Comparison of ENCODE assay signal across 19 mouse cellular contexts in the genomic region with DNA sequence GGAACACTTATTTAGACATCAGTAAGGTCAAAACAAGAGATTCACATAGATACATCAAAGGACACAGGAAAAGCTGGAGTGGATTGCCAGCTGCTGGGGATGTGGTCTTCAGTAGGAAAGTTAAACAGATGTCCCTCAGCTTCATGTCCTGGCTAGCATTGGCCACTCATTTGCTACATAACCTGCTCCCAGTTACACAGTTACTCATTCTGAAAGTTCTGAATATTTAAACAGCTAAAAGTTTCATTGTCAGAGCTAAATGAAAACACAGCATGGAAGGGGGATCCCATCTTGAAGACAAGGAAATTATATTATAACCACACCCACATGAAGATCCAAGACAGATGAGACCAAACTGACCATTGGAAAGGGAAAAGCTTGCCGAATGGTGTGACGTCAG.
DNase-seq lines count a peak whose midpoint lies in the region; TF ChIP-seq lines count a peak whose summit lies in the region.
"Had no signal": no experiment of that assay in that cellular context is flagged by ENCODE, and none has a peak within 500 bp of the region (broad histone marks: within the 10 kb centered on the region; RNA-seq: fewer than 3 reads in every experiment).

No protein-coding gene starts in this region.

- no peak overlapping the region for H3K4me3 ChIP-seq in heart, embryonic 10.5 days
- H3K4me3 ChIP-seq in CH12.LX (replicated peaks in 1 of 3; ENCODE audit: low read depth in 2 of 3, low read length in 2 of 3, poor library complexity in 1 of 3): no peak overlapping the region
- no peak overlapping the region for H3K4me3 ChIP-seq in olfactory bulb, adult 2 months (ENCODE audit: insufficient read depth, low read depth, low read length)

- no peak overlapping the region for H3K9ac ChIP-seq in CH12.LX (ENCODE audit: insufficient read depth, low read depth)

- H3K79me2 ChIP-seq in CH12.LX (replicated peaks; ENCODE audit: control insufficient read depth, extremely low read depth, insufficient read depth, poor library complexity, severe bottlenecking): no peaks in the 10 kb centered on the region

- H3K27ac ChIP-seq in heart, embryonic 10.5 days: no peak overlapping the region
- no peak overlapping the region for H3K27ac ChIP-seq in CH12.LX (ENCODE audit: insufficient read depth, low read depth)
- H3K27ac ChIP-seq in olfactory bulb, adult 2 months (ENCODE audit: insufficient read depth, low read depth, low read length): 0 out of 2 replicates have a peak overlapping the region, but pooled peaks have one; percentile 13

- no peak for TF ChIP-seq CTCF in CH12.LX (conservative IDR thresholded peaks at IDR 0.05 in 1 of 2, IDR thresholded peaks at IDR 0.05 in 1 of 2; ENCODE audit: low read depth in 2 of 2, low read length in 2 of 2)
- no peak for TF ChIP-seq CTCF in olfactory bulb, adult 2 months (IDR thresholded peaks at IDR 0.05; ENCODE audit: insufficient read depth, low read depth, low read length)

- H3K36me3 ChIP-seq in heart, embryonic 10.5 days: no peaks in the 10 kb centered on the region
- H3K36me3 ChIP-seq in CH12.LX (replicated peaks in 1 of 2; ENCODE audit: control insufficient read depth in 1 of 2, insufficient read depth in 1 of 2, low read length in 1 of 2): no peaks in the 10 kb centered on the region
- H3K36me3 ChIP-seq: G1E had no signal

- H3K4me1 ChIP-seq in heart, embryonic 10.5 days: no peaks in the 10 kb centered on the region
- peaks cover 3 to 7% of the 10 kb centered on the region in 2 experiments; a peak in 2 of 4 replicates for H3K4me1 ChIP-seq in CH12.LX (ENCODE audit: control insufficient read depth in 1 of 2, insufficient read depth in 2 of 2)
- H3K4me1 ChIP-seq in olfactory bulb, adult 2 months (ENCODE audit: control insufficient read depth, insufficient read depth, low read length): peaks cover 16% of the 10 kb centered on the region

- no peak for TF ChIP-seq POLR2A in CH12.LX (IDR thresholded peaks at IDR 0.05; ENCODE audit: low read depth, low read length)
- TF ChIP-seq POLR2A in olfactory bulb, adult 2 months (IDR thresholded peaks at IDR 0.05; ENCODE audit: insufficient read depth, low read depth, low read length): no peak

- peak overlapping the region; percentile 45; the same call in 1 of the 2 replicates for H3K4me2 ChIP-seq in CH12.LX (ENCODE audit: insufficient read depth, low read depth, poor library complexity, severe bottlenecking)

- peak; percentile 62 for TF ChIP-seq EP300 in CH12.LX (IDR thresholded peaks at IDR 0.05; ENCODE audit: low read length)

- in situ Hi-C loops in CH12.LX (cut with MboI; ENCODE audit: low pct_ligation_motif_present, low pct_unique_long_range_greater_than_20kb, low sequenced_read_pairs): loop anchor here (10.0 to 25.0 kb wide), 2 partner anchors 256 to 323 kb away; a partner anchor contains a TSS

- dilution Hi-C loops in CH12.LX (cut with MboI; ENCODE audit: extremely low pct_ligation_motif_present, extremely low pct_unique_long_range_greater_than_20kb, low sequenced_read_pairs): no loop called here

- no peaks in the 10 kb centered on the region for H3K27me3 ChIP-seq in heart, embryonic 10.5 days (ENCODE audit: insufficient read depth, poor library complexity, severe bottlenecking)
- H3K27me3 ChIP-seq in CH12.LX (replicated peaks): no peaks in the 10 kb centered on the region

- no peak for TF ChIP-seq RAD21 in CH12.LX (IDR thresholded peaks at IDR 0.05; ENCODE audit: low read depth, low read length)

- intact Hi-C loops in heart, postnatal 14 days (cut with DNase I): no loop called here
- intact Hi-C loops in left cerebral cortex, postnatal 14 days (cut with DNase I): loop anchor here (5.0 kb wide), 1 partner anchor 78 kb away; no protein-coding TSS in a partner anchor

- no peaks in the 10 kb centered on the region for H3K9me3 ChIP-seq in heart, embryonic 10.5 days
- no peaks in the 10 kb centered on the region for H3K9me3 ChIP-seq in CH12.LX (replicated peaks; ENCODE audit: low read length)
- H3K9me3 ChIP-seq: G1E had no signal

- peak; percentile 29 for DNase-seq in heart, adult 11 months
- no peak for DNase-seq in heart, postnatal 14 days
- DNase-seq in heart, embryonic 10.5 days (ENCODE audit: low spot score): peak; percentile 35
- no peak for DNase-seq in heart, adult 18-20 months
- DNase-seq in CH12.LX (ENCODE audit: extremely low read depth): no peak
- no peak for DNase-seq in left cerebral cortex, adult 8-10 months (ENCODE audit: low spot score in 2 of 2)
- no peak for DNase-seq in left cerebral cortex, postnatal 14 days (ENCODE audit: low spot score in 2 of 2)
- DNase-seq: adrenal gland, adult 2 months; adrenal gland, adult 8-10 months; adrenal gland, postnatal 10 days; adrenal gland, postnatal 14 days; adrenal gland, postnatal 25 days; adrenal gland, postnatal 36 days; B cell, adult 2 months; cerebellum, adult 11 months; cerebellum, adult 11-12 months; cerebellum, adult 18-20 months had no signal

- WGBS in heart, embryonic 10.5 days: 84% methylated on average over 2 of the region's 2 CpGs
- WGBS in olfactory bulb, adult 2 months: 82% methylated on average over 2 of the region's 2 CpGs

TF ChIP-seq in CH12.LX, 34 proteins besides CTCF, POLR2A, EP300 and RAD21:
- no peak for TF ChIP-seq PAX5 (IDR thresholded peaks at IDR 0.05; ENCODE audit: low read length)
- peak; percentile 89 for TF ChIP-seq IRF4 (IDR thresholded peaks at IDR 0.05; ENCODE audit: low read depth, low read length)
- 0 out of 2 replicates have a peak, but pooled peaks have one; percentile 14 for TF ChIP-seq BHLHE40 (IDR thresholded peaks at IDR 0.05; ENCODE audit: low read depth, low read length)
- no peak for TF ChIP-seq NRF1 (IDR thresholded peaks at IDR 0.05; ENCODE audit: low read depth, low read length)
- TF ChIP-seq MAZ (IDR thresholded peaks at IDR 0.05; ENCODE audit: low read depth, low read length): no peak
- TF ChIP-seq MYC (IDR thresholded peaks at IDR 0.05; ENCODE audit: low read depth, low read length): no peak
- TF ChIP-seq CHD2 (IDR thresholded peaks at IDR 0.05; ENCODE audit: low read length): no peak
- no peak for TF ChIP-seq TBP (conservative IDR thresholded peaks at IDR 0.05; ENCODE audit: low read depth, low read length)
- 0 out of 2 replicates have a peak, but pooled peaks have one; percentile 11 for TF ChIP-seq ETS1 (conservative IDR thresholded peaks at IDR 0.05; ENCODE audit: low read depth, low read length)
- TF ChIP-seq ZMIZ1 (IDR thresholded peaks at IDR 0.05; ENCODE audit: low read depth, low read length): no peak
- no peak for TF ChIP-seq MXI1 (IDR thresholded peaks at IDR 0.05; ENCODE audit: low read depth, low read length)
- no peak for TF ChIP-seq GABPA (IDR thresholded peaks at IDR 0.05; ENCODE audit: insufficient replicate concordance, low read depth, low read length)
- peak; percentile 40; the same call in 1 of the 2 replicates for TF ChIP-seq JUN (IDR thresholded peaks at IDR 0.05; ENCODE audit: insufficient read depth, low read depth, low read length)
- TF ChIP-seq E2F4 (IDR thresholded peaks at IDR 0.05; ENCODE audit: insufficient replicate concordance, low read depth, low read length): no peak
- TF ChIP-seq KAT2A (IDR thresholded peaks at IDR 0.05; ENCODE audit: insufficient replicate concordance, low read length): no peak
- TF ChIP-seq ZC3H11A (IDR thresholded peaks at IDR 0.05; ENCODE audit: low read depth, low read length): no peak
- no peak for TF ChIP-seq ZKSCAN1 (IDR thresholded peaks at IDR 0.05; ENCODE audit: borderline replicate concordance, low read depth, low read length)
- TF ChIP-seq ZNF384 (IDR thresholded peaks at IDR 0.05; ENCODE audit: low read depth, low read length): no peak
- no peak for TF ChIP-seq USF2 (conservative IDR thresholded peaks at IDR 0.05; ENCODE audit: low read depth, low read length)
- TF ChIP-seq POLR2AphosphoS2 (IDR thresholded peaks at IDR 0.05; ENCODE audit: low read depth, low read length): no peak
- TF ChIP-seq ELF1 (IDR thresholded peaks at IDR 0.05; ENCODE audit: low read depth, low read length): no peak
- no peak for TF ChIP-seq UBTF (IDR thresholded peaks at IDR 0.05; ENCODE audit: low read depth, low read length)
- no peak for TF ChIP-seq SMC3 (IDR thresholded peaks at IDR 0.05; ENCODE audit: low read depth, low read length)
- no peak for TF ChIP-seq HCFC1 (IDR thresholded peaks at IDR 0.05; ENCODE audit: low read depth, low read length)
- TF ChIP-seq MAFK (IDR thresholded peaks at IDR 0.05; ENCODE audit: insufficient replicate concordance, low read length): no peak
- TF ChIP-seq MEF2A (IDR thresholded peaks at IDR 0.05; ENCODE audit: borderline replicate concordance, low read depth, low read length): no peak
- TF ChIP-seq MAX (IDR thresholded peaks at IDR 0.05; ENCODE audit: low read length): no peak
- TF ChIP-seq JUND (conservative IDR thresholded peaks at IDR 0.05; ENCODE audit: low read depth, low read length): peak; percentile 65
- TF ChIP-seq USF1 (IDR thresholded peaks at IDR 0.05; ENCODE audit: low read depth, low read length): no peak
- no peak for TF ChIP-seq CHD1 (IDR thresholded peaks at IDR 0.05; ENCODE audit: low read depth, low read length)
- no peak for TF ChIP-seq NELFE (IDR thresholded peaks at IDR 0.05; ENCODE audit: low read depth, low read length)
- no peak for TF ChIP-seq RCOR1 (conservative IDR thresholded peaks at IDR 0.05; ENCODE audit: low read depth, low read length)
- no peak for TF ChIP-seq SIN3A (IDR thresholded peaks at IDR 0.05; ENCODE audit: low read length)
- TF ChIP-seq TCF12 (IDR thresholded peaks at IDR 0.05; ENCODE audit: low read depth, low read length): peak; percentile 37; the same call in 1 of the 2 replicates

Comparison
In these comparisons a context has a peak if more than half of its experiments do, and no peak if none do; other contexts are left out.
1. DNase-seq: peak in heart, adult 11 months (single experiment) and heart, embryonic 10.5 days (single experiment); none in heart, postnatal 14 days (0 of 2), heart, adult 18-20 months (0 of 2), CH12.LX (single experiment), left cerebral cortex, adult 8-10 months (0 of 2) and left cerebral cortex, postnatal 14 days (0 of 2).